Mouse (Mus musculus) forebrain, embryonic 15.5 days (tissue): ENCODE measurements at regions not wholly inside any gene's neighbourhood (a gene's known extent, or its start where the extent isn't known, plus 50 kb on each side); places are given as distances from the start of the nearest gene placed in this dataset.
"Not testable (repeated sequence)": the region's sequence is repeated elsewhere in the genome, so short reads cannot be mapped to it uniquely, and the experiment has no call there.

Source experiments
- ATAC-seq: fragments of 200-750 bp; cut with Nextera tagmentation; replicated peaks from 2 replicates; pipeline ENCODE4 v1.8.0; 2017; ENCODE audit warnings: mild to moderate bottlenecking, moderate TSS enrichment, moderate library complexity
- H3K27ac ChIP-seq: fragments of 300-500 bp; sonication (generic); replicated peaks from 2 replicates; pipeline ENCODE4 v1.5.1; 2015; ENCODE audit warnings: mild to moderate bottlenecking, inconsistent platforms
- H3K27me3 ChIP-seq: fragments of 300-500 bp; sonication (generic); 2 replicates; pipeline ENCODE4 v1.6.1; 2015; ENCODE audit warnings: inconsistent platforms
- H3K36me3 ChIP-seq: fragments of 300-500 bp; sonication (generic); 2 replicates; pipeline ENCODE4 v1.6.1; 2015; ENCODE audit warnings: mild to moderate bottlenecking, inconsistent platforms
- H3K4me1 ChIP-seq: fragments of 300-500 bp; sonication (generic); 2 replicates; pipeline ENCODE4 v1.6.1; 2015; ENCODE audit warnings: inconsistent platforms
- H3K4me2 ChIP-seq: fragments of 300-500 bp; sonication (generic); replicated peaks from 2 replicates; pipeline ENCODE4 v1.6.1; 2015; ENCODE audit warnings: mild to moderate bottlenecking, inconsistent platforms
- H3K4me3 ChIP-seq: fragments of 300-500 bp; sonication (generic); 2 replicates; pipeline ENCODE4 v1.5.1; 2015; ENCODE audit warnings: mild to moderate bottlenecking, inconsistent platforms
- H3K9ac ChIP-seq: fragments of 300-500 bp; sonication (generic); replicated peaks from 2 replicates; pipeline ENCODE4 v1.6.1; 2015; ENCODE audit warnings: mild to moderate bottlenecking, inconsistent platforms
- H3K9me3 ChIP-seq: fragments of 300-500 bp; sonication (generic); 2 replicates; pipeline ENCODE4 v1.6.1; 2016; ENCODE audit warnings: inconsistent platforms
- whole genome bisulfite sequencing: fragments of 180-500 bp; shearing (Covaris S2); methylation state at CpG from one replicate; pipeline ENCODE4 v1.1.7; 2015; ENCODE audit warnings: mixed read lengths; 5-methylcytosine and 5-hydroxymethylcytosine counted together

- H3K27me3 ChIP-seq: no peaks in the 10 kb centered on the region
- H3K36me3 ChIP-seq: no peaks in the 10 kb centered on the region
- H3K27ac ChIP-seq: no peak overlapping the region
- H3K4me1 ChIP-seq: no peaks in the 10 kb centered on the region
- no peak for ATAC-seq
- 94% methylated on average over 3 of the region's 3 CpGs for WGBS
- H3K4me2 ChIP-seq: no peak overlapping the region
- no peak overlapping the region for H3K9ac ChIP-seq
- H3K4me3 ChIP-seq: no peak overlapping the region
- no peaks in the 10 kb centered on the region for H3K9me3 ChIP-seq
Observed at GRCm38 (mm10) chr17:79523230-79523629, 88.4 kb upstream of the Rmdn2 start.

- Histone ChIP-seq H3K27ac (no peak overlapping the region), H3K9me3 (no peaks in the 10 kb centered on the region), H3K9ac (no peak overlapping the region), H3K36me3 (no peaks in the 10 kb centered on the region), H3K4me1 (no peaks in the 10 kb centered on the region), H3K4me3 (no peak overlapping the region), H3K27me3 (no peaks in the 10 kb centered on the region), H3K4me2 (no peak overlapping the region)
- no peak for ATAC-seq
- WGBS: 90% methylated on average over 3 of the region's 3 CpGs
Observed at GRCm38 (mm10) chr17:79527391-79527790, 84.3 kb upstream of the Rmdn2 start.

GRCm38 (mm10) chr17:79536549-79536948 is 75.1 kb upstream of the Rmdn2 start:
- no peak overlapping the region for H3K4me3 ChIP-seq
- ATAC-seq: no peak
- H3K9ac ChIP-seq: no peak overlapping the region
- WGBS: 79% methylated on average over 4 of the region's 4 CpGs
- H3K4me2 ChIP-seq: no peak overlapping the region
- H3K27ac ChIP-seq: no peak overlapping the region
- H3K36me3 ChIP-seq: no peaks in the 10 kb centered on the region
- H3K27me3 ChIP-seq: no peaks in the 10 kb centered on the region
- H3K4me1 ChIP-seq: no peaks in the 10 kb centered on the region
- no peaks in the 10 kb centered on the region for H3K9me3 ChIP-seq

GRCm38 (mm10) chr17:79538789-79539188 is 72.9 kb upstream of the Rmdn2 start:
- H3K36me3 ChIP-seq: no peaks in the 10 kb centered on the region
- 80% methylated on average over 4 of the region's 4 CpGs for WGBS

GRCm38 (mm10) chr17:79540038-79540437 is 71.6 kb upstream of the Rmdn2 start:
- no peak overlapping the region for H3K27ac ChIP-seq
- no peak for ATAC-seq
- H3K4me3 ChIP-seq: no peak overlapping the region
- no peaks in the 10 kb centered on the region for H3K27me3 ChIP-seq
- WGBS: 82% methylated on average over 1 of the region's 1 CpGs
- H3K9me3 ChIP-seq: no peaks in the 10 kb centered on the region
- no peaks in the 10 kb centered on the region for H3K36me3 ChIP-seq
- H3K4me1 ChIP-seq: peaks cover 11% of the 10 kb centered on the region
- no peak overlapping the region for H3K9ac ChIP-seq
- no peak overlapping the region for H3K4me2 ChIP-seq

More at GRCm38 (mm10) chr17:79538789-79539188, 72.9 kb upstream of the Rmdn2 start:
- no peak overlapping the region for H3K27ac ChIP-seq
- no peaks in the 10 kb centered on the region for H3K27me3 ChIP-seq
- no peak overlapping the region for H3K9ac ChIP-seq
- H3K4me2 ChIP-seq: no peak overlapping the region
- H3K4me3 ChIP-seq: no peak overlapping the region
- H3K9me3 ChIP-seq: no peaks in the 10 kb centered on the region
- H3K4me1 ChIP-seq: peaks cover 4% of the 10 kb centered on the region
- no peak for ATAC-seq

- Histone ChIP-seq H3K36me3 (no peaks in the 10 kb centered on the region), H3K27ac (no peak overlapping the region), H3K9ac (no peak overlapping the region), H3K4me2 (no peak overlapping the region), H3K4me1 (peaks cover 11% of the 10 kb centered on the region), H3K27me3 (no peaks in the 10 kb centered on the region), H3K4me3 (no peak overlapping the region), H3K9me3 (no peaks in the 10 kb centered on the region)
- ATAC-seq: no peak
- 94% methylated on average over 2 of the region's 2 CpGs for WGBS
Observed at GRCm38 (mm10) chr17:79540511-79540910, 71.2 kb upstream of the Rmdn2 start.

GRCm38 (mm10) chr17:79543907-79544522 is 67.6 kb upstream of the Rmdn2 start:
- Histone ChIP-seq H3K4me3 (no peak overlapping the region), H3K9ac (no peak overlapping the region), H3K9me3 (no peaks in the 10 kb centered on the region), H3K27ac (no peak overlapping the region), H3K4me2 (no peak overlapping the region), H3K36me3 (no peaks in the 10 kb centered on the region), H3K4me1 (peaks cover 11% of the 10 kb centered on the region), H3K27me3 (no peaks in the 10 kb centered on the region)
- ATAC-seq: peak; percentile 72
- 54% methylated on average over 7 of the region's 7 CpGs for WGBS

GRCm38 (mm10) chr17:79545878-79546277 is 65.8 kb upstream of the Rmdn2 start:
- no peaks in the 10 kb centered on the region for H3K9me3 ChIP-seq
- 84% methylated on average over 2 of the region's 2 CpGs for WGBS
- ATAC-seq: no peak
- H3K27ac ChIP-seq: no peak overlapping the region
- H3K9ac ChIP-seq: no peak overlapping the region
- H3K4me3 ChIP-seq: no peak overlapping the region
- peaks cover 11% of the 10 kb centered on the region for H3K4me1 ChIP-seq
- H3K4me2 ChIP-seq: no peak overlapping the region
- no peaks in the 10 kb centered on the region for H3K27me3 ChIP-seq
- H3K36me3 ChIP-seq: no peaks in the 10 kb centered on the region

GRCm38 (mm10) chr17:79547075-79547474 is 64.6 kb upstream of the Rmdn2 start:
- WGBS: 58% methylated on average over 2 of the region's 2 CpGs
- no peak overlapping the region for H3K9ac ChIP-seq
- H3K4me1 ChIP-seq: peaks cover 11% of the 10 kb centered on the region
- no peak overlapping the region for H3K27ac ChIP-seq
- no peak overlapping the region for H3K4me3 ChIP-seq
- no peak overlapping the region for H3K4me2 ChIP-seq
- H3K27me3 ChIP-seq: no peaks in the 10 kb centered on the region
- no peak for ATAC-seq
- no peaks in the 10 kb centered on the region for H3K36me3 ChIP-seq
- no peaks in the 10 kb centered on the region for H3K9me3 ChIP-seq

- H3K4me1 ChIP-seq: peaks cover 11% of the 10 kb centered on the region
- no peak overlapping the region for H3K4me2 ChIP-seq
- no peaks in the 10 kb centered on the region for H3K9me3 ChIP-seq
- H3K27me3 ChIP-seq: no peaks in the 10 kb centered on the region
- H3K4me3 ChIP-seq: no peak overlapping the region
- H3K9ac ChIP-seq: no peak overlapping the region
- no peak for ATAC-seq
- no peak overlapping the region for H3K27ac ChIP-seq
- WGBS: 89% methylated on average over 3 of the region's 3 CpGs
- H3K36me3 ChIP-seq: no peaks in the 10 kb centered on the region
Observed at GRCm38 (mm10) chr17:79547524-79547923, 64.1 kb upstream of the Rmdn2 start.

- 70% methylated on average over 1 of the region's 1 CpGs for WGBS
- H3K9me3 ChIP-seq, H3K4me1 ChIP-seq, ATAC-seq, H3K27ac ChIP-seq, H3K9ac ChIP-seq, H3K4me2 ChIP-seq, H3K36me3 ChIP-seq, H3K27me3 ChIP-seq, H3K4me3 ChIP-seq: not testable (repeated sequence)
Observed at GRCm38 (mm10) chr17:79550409-79550808, 61.3 kb upstream of the Rmdn2 start.

GRCm38 (mm10) chr17:79553850-79554249 is 57.8 kb upstream of the Rmdn2 start:
- H3K4me3 ChIP-seq: no peak overlapping the region
- ATAC-seq: no peak
- 71% methylated on average over 2 of the region's 2 CpGs for WGBS

GRCm38 (mm10) chr17:79555593-79555992 is 56.1 kb upstream of the Rmdn2 start:
- WGBS: 61% methylated on average over 1 of the region's 1 CpGs
- H3K27me3 ChIP-seq: no peaks in the 10 kb centered on the region
- H3K4me1 ChIP-seq: no peaks in the 10 kb centered on the region

More at GRCm38 (mm10) chr17:79553850-79554249, 57.8 kb upstream of the Rmdn2 start:
- Histone ChIP-seq H3K27me3 (no peaks in the 10 kb centered on the region), H3K9ac (no peak overlapping the region), H3K9me3 (no peaks in the 10 kb centered on the region), H3K36me3 (no peaks in the 10 kb centered on the region), H3K27ac (no peak overlapping the region), H3K4me1 (no peaks in the 10 kb centered on the region), H3K4me2 (no peak overlapping the region)

More at GRCm38 (mm10) chr17:79555593-79555992, 56.1 kb upstream of the Rmdn2 start:
- H3K4me2 ChIP-seq: no peak overlapping the region
- H3K9me3 ChIP-seq: 0 out of 2 replicates have a peak, but pooled peaks cover 1% of the 10 kb centered on the region
- H3K9ac ChIP-seq: no peak overlapping the region
- no peak for ATAC-seq
- no peak overlapping the region for H3K4me3 ChIP-seq
- H3K27ac ChIP-seq: no peak overlapping the region
- H3K36me3 ChIP-seq: no peaks in the 10 kb centered on the region
